Mouse (Mus musculus): ENCODE measurements around the gene Actg2. TPM values are rescaled to one million over a fixed set of nuclear protein-coding genes. Genes with fewer than 3 reads are reported as not detected.

Actg2 gene
- polyA plus RNA-seq, 1 experiment from 2014 or later = 1.7 TPM

GRCm38 (mm10) chr6:83496009-83496752 lies 39.9 kb downstream of the Actg2 start:
- Histone ChIP-seq H3K4me2 (ENCODE audit: low read length) (no peak overlapping the region), H3K27ac (ENCODE audit: low read length) (no peak overlapping the region), H3K36me3 (ENCODE audit: control insufficient read depth, insufficient read depth, low read length) (peaks cover 6% of the 10 kb centered on the region; the same call in 1 of the 2 replicates), H3K9ac (ENCODE audit: low read depth, low read length) (no peak overlapping the region), H3K27me3 (ENCODE audit: control insufficient read depth, insufficient read depth, low read depth, low read length) (no peaks in the 10 kb centered on the region), H3K4me1 (ENCODE audit: control insufficient read depth, insufficient read depth, low read length) (no peaks in the 10 kb centered on the region), H3K4me3 (ENCODE audit: low read depth, low read length) (no peak overlapping the region), H3K9me3 (replicated peaks; ENCODE audit: control insufficient read depth, low read length, poor library complexity, severe bottlenecking) (0 out of 2 replicates have a peak, but pooled peaks cover 2% of the 10 kb centered on the region)
- no peak for ATAC-seq
- 90% methylated on average over 9 of the region's 9 CpGs for WGBS

DNA sequence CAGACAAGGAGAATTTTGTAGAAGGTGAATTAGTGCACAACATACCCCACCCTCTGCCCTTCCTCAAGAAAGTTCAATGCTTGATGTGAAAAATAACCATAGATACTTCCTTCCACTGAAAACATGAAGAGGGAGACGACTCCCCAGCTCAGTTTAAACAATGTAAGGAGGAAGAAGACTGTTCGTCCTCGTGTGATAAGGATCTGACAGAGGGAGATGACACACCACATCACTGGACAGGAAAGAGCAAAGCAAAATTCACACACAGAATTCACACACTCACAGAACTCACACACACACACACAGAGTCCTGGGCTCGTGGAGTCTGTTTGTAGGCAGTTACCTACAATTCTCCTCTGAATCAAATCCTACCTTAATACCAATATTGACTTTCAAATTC lies 45.4 kb downstream of the Actg2 start:
- H3K4me2 ChIP-seq (ENCODE audit: low read length) = no peak overlapping the region
- 87% methylated on average over 4 of the region's 4 CpGs for WGBS
- H3K4me3 ChIP-seq (ENCODE audit: low read depth, low read length) = no peak overlapping the region
- no peak overlapping the region for H3K27ac ChIP-seq (ENCODE audit: low read length)
- H3K4me1 ChIP-seq (ENCODE audit: control insufficient read depth, insufficient read depth, low read length) = no peaks in the 10 kb centered on the region
- no peaks in the 10 kb centered on the region for H3K9me3 ChIP-seq (replicated peaks; ENCODE audit: control insufficient read depth, low read length, poor library complexity, severe bottlenecking)
- no peaks in the 10 kb centered on the region for H3K27me3 ChIP-seq (ENCODE audit: control insufficient read depth, insufficient read depth, low read depth, low read length)
- no peak for ATAC-seq
- no peak overlapping the region for H3K9ac ChIP-seq (ENCODE audit: low read depth, low read length)
- peaks cover 30% of the 10 kb centered on the region for H3K36me3 ChIP-seq (ENCODE audit: control insufficient read depth, insufficient read depth, low read length)

GRCm38 (mm10) chr6:83488200-83488599 lies 47.9 kb downstream of the Actg2 start:
- no peaks in the 10 kb centered on the region for H3K4me1 ChIP-seq (ENCODE audit: control insufficient read depth, insufficient read depth, low read length)
- H3K9ac ChIP-seq (ENCODE audit: low read depth, low read length) = no peak overlapping the region
- no peaks in the 10 kb centered on the region for H3K9me3 ChIP-seq (replicated peaks; ENCODE audit: control insufficient read depth, low read length, poor library complexity, severe bottlenecking)
- no peaks in the 10 kb centered on the region for H3K27me3 ChIP-seq (ENCODE audit: control insufficient read depth, insufficient read depth, low read depth, low read length)
- peaks cover 30% of the 10 kb centered on the region for H3K36me3 ChIP-seq (ENCODE audit: control insufficient read depth, insufficient read depth, low read length)
- ATAC-seq = no peak
- no peak overlapping the region for H3K4me2 ChIP-seq (ENCODE audit: low read length)
- 94% methylated on average over 5 of the region's 5 CpGs for WGBS
- H3K4me3 ChIP-seq (ENCODE audit: low read depth, low read length) = no peak overlapping the region
- H3K27ac ChIP-seq (ENCODE audit: low read length) = no peak overlapping the region

GRCm38 (mm10) chr6:83487298-83487697 lies 48.8 kb downstream of the Actg2 start:
- 93% methylated on average over 4 of the region's 4 CpGs for WGBS
- peaks cover 30% of the 10 kb centered on the region for H3K36me3 ChIP-seq (ENCODE audit: control insufficient read depth, insufficient read depth, low read length)
- H3K4me3 ChIP-seq (ENCODE audit: low read depth, low read length) = no peak overlapping the region
- no peak for ATAC-seq
- no peaks in the 10 kb centered on the region for H3K27me3 ChIP-seq (ENCODE audit: control insufficient read depth, insufficient read depth, low read depth, low read length)
- no peak overlapping the region for H3K9ac ChIP-seq (ENCODE audit: low read depth, low read length)
- no peak overlapping the region for H3K4me2 ChIP-seq (ENCODE audit: low read length)
- H3K9me3 ChIP-seq (replicated peaks; ENCODE audit: control insufficient read depth, low read length, poor library complexity, severe bottlenecking) = no peaks in the 10 kb centered on the region
- H3K4me1 ChIP-seq (ENCODE audit: control insufficient read depth, insufficient read depth, low read length) = no peaks in the 10 kb centered on the region
- no peak overlapping the region for H3K27ac ChIP-seq (ENCODE audit: low read length)

DNA sequence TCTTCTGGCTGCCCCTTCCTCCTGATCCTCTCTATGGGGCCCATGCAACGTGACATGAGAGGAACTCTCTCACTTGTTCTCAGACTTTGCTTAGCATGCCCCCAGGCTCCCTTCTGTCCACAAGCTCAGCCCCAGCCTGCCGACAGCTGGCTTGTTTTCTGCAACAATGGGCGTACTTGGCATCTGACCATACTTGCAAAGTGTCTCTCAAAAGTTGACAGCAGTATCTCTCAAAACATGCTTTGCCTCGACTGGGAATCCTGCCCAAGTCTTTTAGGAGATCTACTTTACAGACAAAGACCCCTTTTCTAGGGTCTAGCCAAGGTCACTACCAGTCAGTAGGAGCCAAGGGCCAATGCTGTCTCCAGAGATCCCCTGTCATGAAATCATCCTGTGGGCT lies 50.2 kb downstream of the Actg2 start:
- peaks cover 30% of the 10 kb centered on the region for H3K36me3 ChIP-seq (ENCODE audit: control insufficient read depth, insufficient read depth, low read length)
- H3K27ac ChIP-seq (ENCODE audit: low read length) = no peak overlapping the region
- no peak overlapping the region for H3K9ac ChIP-seq (ENCODE audit: low read depth, low read length)
- no peaks in the 10 kb centered on the region for H3K4me1 ChIP-seq (ENCODE audit: control insufficient read depth, insufficient read depth, low read length)
- no peak for ATAC-seq
- no peak overlapping the region for H3K4me2 ChIP-seq (ENCODE audit: low read length)
- no peak overlapping the region for H3K4me3 ChIP-seq (ENCODE audit: low read depth, low read length)
- no peaks in the 10 kb centered on the region for H3K9me3 ChIP-seq (replicated peaks; ENCODE audit: control insufficient read depth, low read length, poor library complexity, severe bottlenecking)
- WGBS = 69% methylated on average over 4 of the region's 4 CpGs
- no peaks in the 10 kb centered on the region for H3K27me3 ChIP-seq (ENCODE audit: control insufficient read depth, insufficient read depth, low read depth, low read length)

- WGBS = 91% methylated on average over 7 of the region's 7 CpGs
- Histone ChIP-seq H3K4me3 (ENCODE audit: low read depth, low read length) (no peak overlapping the region), H3K36me3 (ENCODE audit: control insufficient read depth, insufficient read depth, low read length) (peaks cover 21% of the 10 kb centered on the region), H3K9ac (ENCODE audit: low read depth, low read length) (no peak overlapping the region), H3K9me3 (replicated peaks; ENCODE audit: control insufficient read depth, low read length, poor library complexity, severe bottlenecking) (no peaks in the 10 kb centered on the region), H3K4me2 (ENCODE audit: low read length) (no peak overlapping the region), H3K27me3 (ENCODE audit: control insufficient read depth, insufficient read depth, low read depth, low read length) (no peaks in the 10 kb centered on the region), H3K27ac (ENCODE audit: low read length) (no peak overlapping the region), H3K4me1 (ENCODE audit: control insufficient read depth, insufficient read depth, low read length) (no peaks in the 10 kb centered on the region)
- no peak for ATAC-seq
These were observed 52.3 kb downstream of the Actg2 start for GRCm38 (mm10) chr6:83483776-83484175.

DNA sequence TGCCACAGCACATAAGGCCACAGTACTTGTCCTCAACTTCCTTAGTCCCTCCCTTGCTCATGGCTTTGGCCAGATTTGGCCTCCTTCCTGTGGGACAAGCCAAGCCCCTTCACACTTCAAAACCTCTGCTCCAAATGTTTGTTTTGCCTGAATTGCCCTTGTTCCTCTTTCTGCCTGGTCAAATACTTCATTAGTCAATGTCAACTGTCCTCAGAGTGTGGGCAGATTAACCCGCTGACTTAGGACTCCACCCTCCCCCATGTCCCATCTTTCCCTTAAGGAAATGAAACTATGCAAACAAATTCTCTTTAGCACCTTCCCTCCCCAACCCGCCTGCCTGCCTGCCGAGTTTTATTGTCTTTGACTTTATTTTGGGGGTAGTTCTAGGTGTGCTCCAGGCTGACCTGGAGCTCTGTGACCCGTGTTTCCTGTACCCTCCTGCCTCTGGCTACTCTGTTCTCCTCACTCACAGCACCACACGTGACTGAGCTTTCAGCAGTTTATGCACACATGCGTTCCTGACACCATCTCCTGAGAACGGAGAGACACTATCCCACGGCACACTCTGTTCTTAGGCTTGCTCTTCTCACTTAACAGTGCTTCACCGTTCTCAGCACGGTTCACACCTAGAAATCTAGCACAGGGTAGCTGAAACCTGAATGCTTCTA lies 53.5 kb downstream of the Actg2 start:
- Histone ChIP-seq H3K4me1 (ENCODE audit: control insufficient read depth, insufficient read depth, low read length) (no peaks in the 10 kb centered on the region), H3K9me3 (replicated peaks; ENCODE audit: control insufficient read depth, low read length, poor library complexity, severe bottlenecking) (no peaks in the 10 kb centered on the region), H3K27me3 (ENCODE audit: control insufficient read depth, insufficient read depth, low read depth, low read length) (no peaks in the 10 kb centered on the region), H3K27ac (ENCODE audit: low read length) (no peak overlapping the region), H3K4me3 (ENCODE audit: low read depth, low read length) (no peak overlapping the region), H3K4me2 (ENCODE audit: low read length) (no peak overlapping the region), H3K9ac (ENCODE audit: low read depth, low read length) (no peak overlapping the region), H3K36me3 (ENCODE audit: control insufficient read depth, insufficient read depth, low read length) (peaks cover 13% of the 10 kb centered on the region)
- no peak for ATAC-seq
- WGBS = 85% methylated on average over 10 of the region's 10 CpGs

DNA sequence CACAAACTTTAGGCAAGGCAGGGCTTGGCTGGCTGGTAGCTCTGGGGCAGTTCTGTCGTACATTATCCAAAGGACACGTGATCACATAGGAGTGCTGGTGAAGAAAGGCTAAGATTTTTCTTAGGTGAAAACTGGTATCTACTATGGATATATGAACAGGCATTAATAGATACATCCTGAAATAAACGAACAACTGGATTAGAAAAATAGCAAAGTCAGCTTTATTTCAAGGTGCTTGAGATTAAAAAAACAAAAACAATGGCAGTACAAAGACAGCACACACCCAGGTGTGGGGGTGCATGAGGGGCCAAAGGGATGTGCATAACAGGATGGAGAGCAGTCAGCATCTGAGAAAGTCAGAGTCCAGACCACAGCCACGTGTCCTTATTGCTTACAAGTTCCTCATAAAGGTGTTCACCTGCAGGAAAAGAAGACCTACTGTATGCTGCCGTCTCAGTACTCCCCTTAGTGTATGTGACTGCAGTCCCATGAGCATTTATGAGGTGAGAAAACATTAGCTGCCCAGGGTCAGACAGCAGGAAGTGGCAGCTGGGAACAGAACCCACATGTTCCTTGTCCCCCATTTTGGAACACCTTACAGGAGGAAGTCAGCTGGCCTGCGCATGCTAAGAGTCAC lies 55.9 kb downstream of the Actg2 start:
- ATAC-seq = no peak

GRCm38 (mm10) chr6:83479193-83479592 lies 56.9 kb downstream of the Actg2 start:
- Histone ChIP-seq H3K4me1 (ENCODE audit: control insufficient read depth, insufficient read depth, low read length) (no peaks in the 10 kb centered on the region), H3K4me3 (ENCODE audit: low read depth, low read length) (no peak overlapping the region), H3K9me3 (replicated peaks; ENCODE audit: control insufficient read depth, low read length, poor library complexity, severe bottlenecking) (no peaks in the 10 kb centered on the region), H3K9ac (ENCODE audit: low read depth, low read length) (no peak overlapping the region), H3K27me3 (ENCODE audit: control insufficient read depth, insufficient read depth, low read depth, low read length) (no peaks in the 10 kb centered on the region), H3K36me3 (ENCODE audit: control insufficient read depth, insufficient read depth, low read length) (peaks cover 5% of the 10 kb centered on the region), H3K27ac (ENCODE audit: low read length) (no peak overlapping the region), H3K4me2 (ENCODE audit: low read length) (no peak overlapping the region)
- WGBS = 82% methylated on average over 2 of the region's 2 CpGs
- ATAC-seq = no peak

More for the DNA sequence above, 55.9 kb downstream of the Actg2 start:
- Histone ChIP-seq H3K4me1 (ENCODE audit: control insufficient read depth, insufficient read depth, low read length) (no peaks in the 10 kb centered on the region), H3K9me3 (replicated peaks; ENCODE audit: control insufficient read depth, low read length, poor library complexity, severe bottlenecking) (no peaks in the 10 kb centered on the region), H3K9ac (ENCODE audit: low read depth, low read length) (no peak overlapping the region), H3K36me3 (ENCODE audit: control insufficient read depth, insufficient read depth, low read length) (peaks cover 8% of the 10 kb centered on the region), H3K27ac (ENCODE audit: low read length) (no peak overlapping the region), H3K4me2 (ENCODE audit: low read length) (no peak overlapping the region), H3K27me3 (ENCODE audit: control insufficient read depth, insufficient read depth, low read depth, low read length) (no peaks in the 10 kb centered on the region), H3K4me3 (ENCODE audit: low read depth, low read length) (no peak overlapping the region)
- 87% methylated on average over 6 of the region's 6 CpGs for WGBS

All from midbrain, embryonic 16.5 days (tissue).